Mouse (Mus musculus): ENCODE measurements around the gene 1700011L22Rik. TPM values are rescaled to one million over a fixed set of nuclear protein-coding genes. Genes with fewer than 3 reads are reported as not detected.
A peak's percentile ranks its signal among the peaks of the same experiment; 100 is the strongest.

The 1700011L22Rik gene
- polyA plus RNA-seq, 1 experiment from 2014 or later, result not detected

GRCm38 (mm10) chr8:79162533-79163308, 85.6 kb downstream of the 1700011L22Rik start:
- Histone ChIP-seq H3K27ac (no peak overlapping the region; the same call in 1 of the 2 replicates), H3K9ac (peak overlapping the region; percentile 16; the same call in 1 of the 2 replicates), H3K9me3 (no peaks in the 10 kb centered on the region), H3K4me2 (no peak overlapping the region), H3K4me1 (peaks cover 27% of the 10 kb centered on the region), H3K4me3 (no peak overlapping the region), H3K36me3 (peaks cover 14% of the 10 kb centered on the region), H3K27me3 (no peaks in the 10 kb centered on the region)
- no peak for ATAC-seq (ENCODE audit: insufficient number of reproducible peaks, insufficient read depth, low FRiP score, low TSS enrichment, low read depth)
- WGBS, result 48% methylated on average over 10 of the region's 10 CpGs

GRCm38 (mm10) chr8:79161172-79161778, 87.1 kb downstream of the 1700011L22Rik start:
- 84% methylated on average over 4 of the region's 4 CpGs for WGBS
- H3K4me3 ChIP-seq, result no peak overlapping the region
- H3K4me2 ChIP-seq, result no peak overlapping the region
- H3K27ac ChIP-seq, result no peak overlapping the region
- no peak for ATAC-seq (ENCODE audit: insufficient number of reproducible peaks, insufficient read depth, low FRiP score, low TSS enrichment, low read depth)
- H3K36me3 ChIP-seq, result peaks cover 22% of the 10 kb centered on the region
- H3K4me1 ChIP-seq, result peaks cover 35% of the 10 kb centered on the region
- H3K9ac ChIP-seq, result no peak overlapping the region
- no peaks in the 10 kb centered on the region for H3K9me3 ChIP-seq
- no peaks in the 10 kb centered on the region for H3K27me3 ChIP-seq

Other genes starting within 250 kb of the 1700011L22Rik start
- gene Zfp827, start 220.1 kb downstream of the 1700011L22Rik start, polyA plus RNA-seq (2015; fragmentation: Nextera tagmentation; extraction: Ambion mirVana), result 12.0 and 13.7 TPM in 2 replicates
- gene Mmaa, start 46.4 kb upstream of the 1700011L22Rik start, polyA plus RNA-seq (2015; fragmentation: Nextera tagmentation; extraction: Ambion mirVana), result 16.2 and 19.2 TPM in 2 replicates
- gene Smad1, start 150.9 kb upstream of the 1700011L22Rik start, polyA plus RNA-seq (2015; fragmentation: Nextera tagmentation; extraction: Ambion mirVana), result 53.9 and 58.0 TPM in 2 replicates

Measured in embryonic facial prominence, embryonic 13.5 days (tissue).